Mouse (Mus musculus) limb, embryonic 13.5 days (tissue): ENCODE measurements at regions not wholly inside any gene's neighbourhood (a gene's known extent, or its start where the extent isn't known, plus 50 kb on each side); places are given as distances from the start of the nearest gene placed in this dataset.

ENCODE experiments used
- ATAC-seq: fragments of 200-750 bp; cut with Nextera tagmentation; 2 replicates; pipeline ENCODE4 v1.8.0; 2017; ENCODE audit warnings: low read depth, moderate number of reproducible peaks, moderate TSS enrichment; ENCODE audit not compliant: low FRiP score
- H3K27ac ChIP-seq: fragments of 300-500 bp; sonication (generic); 2 replicates; pipeline ENCODE4 v1.5.1; 2015; ENCODE audit warnings: inconsistent platforms, mild to moderate bottlenecking, moderate library complexity
- H3K27me3 ChIP-seq: fragments of 300-500 bp; sonication (generic); 2 replicates; pipeline ENCODE4 v1.6.1; 2015; ENCODE audit warnings: mild to moderate bottlenecking, inconsistent platforms
- H3K36me3 ChIP-seq: fragments of 300-500 bp; sonication (generic); 2 replicates; pipeline ENCODE4 v1.6.1; 2015; ENCODE audit warnings: inconsistent platforms, mild to moderate bottlenecking, moderate library complexity
- H3K4me1 ChIP-seq: fragments of 300-500 bp; sonication (generic); 2 replicates; pipeline ENCODE4 v1.6.1; 2015; ENCODE audit warnings: inconsistent platforms
- H3K4me2 ChIP-seq: fragments of 300-500 bp; sonication (generic); replicated peaks from 2 replicates; pipeline ENCODE4 v1.6.1; 2015; ENCODE audit warnings: inconsistent platforms, mild to moderate bottlenecking, moderate library complexity
- H3K4me3 ChIP-seq: fragments of 300-500 bp; sonication (generic); 2 replicates; pipeline ENCODE4 v1.5.1; 2015; ENCODE audit warnings: moderate library complexity, mild to moderate bottlenecking, inconsistent platforms
- H3K9ac ChIP-seq: fragments of 300-500 bp; sonication (generic); 2 replicates; pipeline ENCODE4 v1.6.1; 2015; ENCODE audit warnings: mild to moderate bottlenecking, inconsistent platforms
- H3K9me3 ChIP-seq: fragments of 300-500 bp; sonication (generic); 2 replicates; pipeline ENCODE4 v1.6.1; 2016; ENCODE audit warnings: inconsistent platforms
- whole genome bisulfite sequencing: fragments of 180-500 bp; shearing (Covaris S2); methylation state at CpG from one replicate; pipeline ENCODE4 v1.1.7; 2015; 5-methylcytosine and 5-hydroxymethylcytosine counted together

DNA sequence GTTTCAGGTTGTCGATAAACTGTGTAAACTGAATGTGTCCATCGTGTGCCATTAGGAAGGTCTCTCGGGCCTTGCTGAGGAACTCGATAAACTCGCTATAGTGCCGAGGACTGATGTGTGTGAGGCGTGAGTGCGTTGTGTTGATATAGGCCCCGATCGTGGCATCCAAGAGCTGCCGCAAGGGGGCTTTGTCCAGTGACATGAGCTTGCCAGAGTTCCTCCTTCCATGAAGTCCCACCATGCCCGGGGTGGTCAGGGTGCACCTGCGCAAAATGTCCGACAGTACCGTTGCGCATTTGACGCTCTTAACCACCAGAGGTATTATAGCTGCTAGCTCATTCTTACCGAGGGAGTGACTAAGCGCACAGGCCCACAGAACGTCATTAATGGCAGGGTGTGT is 317.8 kb upstream of the Smim15 start:
- 95% methylated on average over 20 of the region's 20 CpGs for WGBS
- no peak for ATAC-seq
- Histone ChIP-seq H3K9ac (no peak overlapping the region), H3K4me2 (no peak overlapping the region), H3K9me3 (no peaks in the 10 kb centered on the region), H3K4me1 (no peaks in the 10 kb centered on the region), H3K36me3 (peaks cover 42% of the 10 kb centered on the region), H3K27ac (no peak overlapping the region), H3K27me3 (no peaks in the 10 kb centered on the region), H3K4me3 (no peak overlapping the region)

GRCm38 (mm10) chr13:107721901-107722300 is 322.3 kb upstream of the Smim15 start:
- Histone ChIP-seq H3K27me3 (no peaks in the 10 kb centered on the region), H3K4me2 (no peak overlapping the region), H3K9ac (no peak overlapping the region), H3K9me3 (no peaks in the 10 kb centered on the region), H3K27ac (no peak overlapping the region), H3K4me1 (no peaks in the 10 kb centered on the region), H3K4me3 (no peak overlapping the region), H3K36me3 (peaks cover 6% of the 10 kb centered on the region)
- 84% methylated on average over 11 of the region's 11 CpGs for WGBS
- ATAC-seq: no peak

DNA sequence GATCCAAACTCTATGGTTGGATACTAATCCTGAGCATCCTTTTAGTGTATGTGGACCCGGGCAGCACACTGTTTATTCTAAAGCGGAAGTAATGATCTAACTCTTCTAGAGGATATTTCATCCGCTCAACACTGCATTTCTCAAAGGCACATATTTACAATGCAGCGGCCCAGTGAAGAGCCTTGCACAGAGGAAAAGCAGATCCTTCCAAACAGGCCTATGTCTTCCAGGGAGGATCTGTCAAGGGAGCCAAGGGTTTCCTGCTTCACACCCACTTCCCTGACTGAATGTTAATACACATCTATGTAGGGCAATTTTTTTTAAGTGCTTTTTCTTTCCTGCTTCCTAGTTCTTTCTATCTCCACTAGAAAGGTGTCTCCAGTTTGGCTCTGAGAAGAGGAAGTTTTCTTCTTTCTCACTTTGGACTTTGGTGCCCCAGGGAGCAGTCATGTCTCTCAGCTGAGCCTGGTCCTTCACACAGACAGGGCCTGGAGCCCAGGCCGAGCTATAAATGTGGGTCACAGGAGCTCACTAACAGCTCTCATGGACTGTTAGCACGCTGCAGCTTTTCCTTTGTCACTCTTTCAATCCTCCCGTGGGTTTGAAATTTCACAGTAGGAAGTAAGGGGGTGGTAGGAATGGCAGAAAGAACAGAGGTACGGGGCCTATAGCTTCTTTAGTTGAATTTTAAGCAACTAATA is 323.2 kb upstream of the Smim15 start:
- 72% methylated on average over 8 of the region's 8 CpGs for WGBS
- Histone ChIP-seq H3K9ac (no peak overlapping the region), H3K9me3 (no peaks in the 10 kb centered on the region), H3K4me1 (no peaks in the 10 kb centered on the region), H3K4me3 (no peak overlapping the region), H3K27ac (no peak overlapping the region; the same call in 1 of the 2 replicates), H3K36me3 (no peaks in the 10 kb centered on the region), H3K4me2 (no peak overlapping the region), H3K27me3 (no peaks in the 10 kb centered on the region)
- no peak for ATAC-seq

DNA sequence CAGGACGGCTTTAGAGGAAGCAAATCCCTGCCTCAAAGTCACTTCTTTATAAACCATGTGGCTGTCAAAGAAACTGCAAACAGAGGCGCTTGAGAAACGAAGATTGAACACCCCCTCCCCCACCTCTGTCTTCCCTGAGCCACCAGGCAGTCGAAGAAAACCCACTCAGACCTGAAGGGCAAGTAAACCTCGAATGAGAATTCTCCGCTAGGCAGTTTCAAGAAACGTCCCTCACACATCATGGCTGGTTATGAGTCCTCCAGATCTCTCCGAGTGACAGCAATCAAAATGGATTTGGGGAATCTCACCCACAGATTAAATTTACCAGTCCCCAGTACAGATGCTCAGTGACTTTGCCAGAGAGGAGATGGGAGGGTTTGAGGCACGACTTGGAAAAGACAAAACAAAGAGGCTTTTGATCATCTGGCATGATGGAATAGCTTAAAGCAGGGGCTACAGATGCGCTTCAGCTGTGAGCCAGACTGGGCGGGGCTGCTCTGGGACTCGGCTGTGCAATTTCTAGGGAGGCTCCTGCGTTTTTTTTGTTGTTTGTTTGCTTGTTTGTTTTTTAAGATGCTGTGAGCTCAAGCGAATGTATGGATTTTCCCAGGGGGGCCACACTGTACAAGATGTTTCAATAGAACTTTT is 325.1 kb upstream of the Smim15 start:
- Histone ChIP-seq H3K4me2 (no peak overlapping the region), H3K27me3 (no peaks in the 10 kb centered on the region), H3K9me3 (no peaks in the 10 kb centered on the region), H3K4me1 (no peaks in the 10 kb centered on the region), H3K36me3 (no peaks in the 10 kb centered on the region), H3K9ac (no peak overlapping the region), H3K27ac (no peak overlapping the region), H3K4me3 (no peak overlapping the region)
- WGBS: 54% methylated on average over 14 of the region's 14 CpGs
- no peak for ATAC-seq

DNA sequence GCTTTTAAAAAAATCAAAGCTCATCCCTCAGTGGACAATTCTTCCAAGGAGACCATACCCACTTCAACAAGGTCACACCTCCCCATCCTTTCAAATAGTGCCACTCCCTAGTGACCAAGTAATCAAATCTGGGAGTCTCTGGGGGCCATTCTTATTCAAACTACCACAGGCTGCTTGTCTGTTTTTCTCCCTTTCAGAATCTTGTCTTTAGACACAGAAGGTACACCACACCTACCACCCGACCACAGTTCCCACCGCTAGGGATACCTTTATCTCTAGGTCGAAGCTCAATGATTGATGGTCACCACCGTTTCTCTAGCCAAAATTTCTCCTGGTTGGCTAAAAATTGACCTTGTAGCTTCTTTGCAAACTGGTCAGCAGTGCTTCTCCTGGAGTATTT is 328.6 kb upstream of the Smim15 start:
- Histone ChIP-seq H3K4me2 (no peak overlapping the region), H3K4me1 (no peaks in the 10 kb centered on the region), H3K36me3 (no peaks in the 10 kb centered on the region), H3K27me3 (no peaks in the 10 kb centered on the region), H3K9me3 (no peaks in the 10 kb centered on the region), H3K4me3 (no peak overlapping the region), H3K9ac (no peak overlapping the region), H3K27ac (no peak overlapping the region)
- ATAC-seq: no peak
- 86% methylated on average over 4 of the region's 4 CpGs for WGBS

DNA sequence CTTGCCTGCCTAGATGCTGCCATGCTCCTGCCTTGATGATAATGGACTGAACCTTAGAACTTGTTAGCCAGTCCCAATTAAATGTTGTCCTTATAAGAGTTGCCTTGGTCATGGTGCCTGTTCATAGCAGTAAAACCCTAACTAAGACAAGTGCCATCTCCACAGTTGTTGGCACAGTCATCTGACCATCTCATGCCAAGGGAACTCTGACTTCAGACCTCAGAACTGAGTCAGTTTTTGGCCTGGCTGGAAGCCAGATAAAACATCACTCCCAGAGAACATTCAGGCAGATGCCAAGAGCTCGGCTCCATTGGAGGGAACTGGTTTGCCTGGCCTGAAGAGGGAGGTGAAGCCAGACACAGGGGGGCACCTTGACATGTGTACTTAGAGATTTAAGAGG is 330.2 kb upstream of the Smim15 start:
- no peak for ATAC-seq
- WGBS: 50% methylated on average over 1 of the region's 1 CpGs

DNA sequence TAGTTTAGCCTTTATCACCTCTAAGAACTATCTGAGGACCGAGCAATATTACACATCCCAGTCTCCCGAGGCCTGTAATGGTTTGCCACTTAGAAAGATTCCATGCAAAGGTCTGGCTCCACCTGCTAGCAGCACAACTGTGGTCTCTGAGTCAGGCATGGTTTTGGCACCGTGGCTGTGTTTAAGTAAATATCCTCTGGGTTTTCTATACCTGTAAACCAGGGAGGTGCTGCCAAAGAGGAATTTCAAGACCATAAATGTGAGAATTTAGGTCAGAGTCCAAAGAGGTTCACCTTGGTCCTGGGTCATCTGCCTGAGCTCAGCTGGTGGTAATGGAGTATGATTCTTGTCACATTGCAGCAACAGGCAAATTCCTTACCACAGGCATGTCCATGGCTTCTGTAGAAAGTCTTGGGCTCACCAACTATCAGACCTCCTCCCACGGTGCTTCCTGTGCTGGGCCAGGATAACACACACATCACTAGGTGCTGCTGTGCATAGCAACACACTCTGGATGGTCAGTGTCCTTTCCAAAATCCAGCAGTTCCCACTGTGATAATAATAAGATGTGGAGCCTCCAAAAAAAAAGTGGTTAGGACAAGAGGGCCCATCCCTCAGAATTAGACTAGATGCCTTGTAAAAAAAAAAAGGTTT is 332.8 kb upstream of the Smim15 start:
- WGBS: 73% methylated on average over 4 of the region's 4 CpGs
- Histone ChIP-seq H3K4me3 (no peak overlapping the region), H3K27me3 (no peaks in the 10 kb centered on the region), H3K27ac (no peak overlapping the region), H3K9me3 (no peaks in the 10 kb centered on the region), H3K4me1 (no peaks in the 10 kb centered on the region), H3K4me2 (no peak overlapping the region), H3K36me3 (no peaks in the 10 kb centered on the region), H3K9ac (no peak overlapping the region)
- ATAC-seq: no peak

More for the DNA sequence above, 330.2 kb upstream of the Smim15 start:
- Histone ChIP-seq H3K27ac (no peak overlapping the region), H3K4me1 (no peaks in the 10 kb centered on the region), H3K27me3 (no peaks in the 10 kb centered on the region), H3K36me3 (no peaks in the 10 kb centered on the region), H3K9ac (no peak overlapping the region), H3K9me3 (no peaks in the 10 kb centered on the region), H3K4me2 (no peak overlapping the region), H3K4me3 (no peak overlapping the region)

DNA sequence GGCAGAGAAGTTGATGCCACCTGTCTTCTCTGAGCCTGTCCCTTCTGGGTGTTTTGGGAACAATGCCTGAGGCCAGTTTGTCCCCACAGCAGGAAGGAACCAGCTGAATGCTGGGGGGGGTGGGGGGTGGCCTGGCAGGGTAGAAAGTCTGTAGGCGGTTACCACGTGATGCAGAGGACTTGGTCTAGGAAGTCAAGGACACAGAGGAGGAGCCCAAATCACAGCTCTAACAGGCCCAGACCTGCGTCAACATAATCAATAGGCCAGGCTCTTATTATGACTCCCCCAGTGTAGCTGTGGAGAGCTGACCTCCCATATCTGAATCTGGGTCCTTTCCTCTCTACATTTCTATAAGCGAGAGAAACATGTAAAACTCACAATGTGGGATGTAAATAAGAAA is 333.9 kb upstream of the Smim15 start:
- H3K4me3 ChIP-seq: no peak overlapping the region
- no peak overlapping the region for H3K9ac ChIP-seq
- WGBS: 82% methylated on average over 4 of the region's 4 CpGs
- no peak overlapping the region for H3K27ac ChIP-seq
- no peak overlapping the region for H3K4me2 ChIP-seq
- no peaks in the 10 kb centered on the region for H3K27me3 ChIP-seq
- H3K36me3 ChIP-seq: no peaks in the 10 kb centered on the region
- no peak for ATAC-seq
- H3K9me3 ChIP-seq: no peaks in the 10 kb centered on the region
- H3K4me1 ChIP-seq: no peaks in the 10 kb centered on the region

DNA sequence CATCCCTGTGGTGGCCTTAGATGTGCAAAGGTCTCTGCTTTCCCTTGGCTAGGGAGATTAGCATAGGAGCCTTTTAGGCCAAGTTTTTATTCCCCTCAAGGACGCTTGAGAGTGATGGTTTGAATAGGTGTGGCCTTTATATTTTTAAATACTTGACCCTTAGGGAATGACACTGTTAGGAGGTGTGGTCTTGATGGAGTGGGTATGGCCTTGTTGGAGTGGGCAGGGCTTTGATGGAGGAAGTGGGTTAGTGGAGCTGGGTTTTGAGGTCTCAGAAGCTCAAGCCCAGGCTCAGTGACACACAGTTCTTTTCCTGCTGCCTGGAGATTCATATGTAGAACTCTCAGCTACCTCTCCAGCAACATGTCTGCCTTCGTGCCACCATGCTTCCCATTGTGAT is 334.4 kb upstream of the Smim15 start:
- no peak overlapping the region for H3K27ac ChIP-seq
- H3K4me3 ChIP-seq: no peak overlapping the region
- 59% methylated on average over 2 of the region's 2 CpGs for WGBS
- H3K9me3 ChIP-seq: no peaks in the 10 kb centered on the region
- H3K27me3 ChIP-seq: no peaks in the 10 kb centered on the region
- H3K4me1 ChIP-seq: no peaks in the 10 kb centered on the region
- no peak for ATAC-seq
- H3K4me2 ChIP-seq: no peak overlapping the region
- H3K36me3 ChIP-seq: no peaks in the 10 kb centered on the region
- no peak overlapping the region for H3K9ac ChIP-seq

DNA sequence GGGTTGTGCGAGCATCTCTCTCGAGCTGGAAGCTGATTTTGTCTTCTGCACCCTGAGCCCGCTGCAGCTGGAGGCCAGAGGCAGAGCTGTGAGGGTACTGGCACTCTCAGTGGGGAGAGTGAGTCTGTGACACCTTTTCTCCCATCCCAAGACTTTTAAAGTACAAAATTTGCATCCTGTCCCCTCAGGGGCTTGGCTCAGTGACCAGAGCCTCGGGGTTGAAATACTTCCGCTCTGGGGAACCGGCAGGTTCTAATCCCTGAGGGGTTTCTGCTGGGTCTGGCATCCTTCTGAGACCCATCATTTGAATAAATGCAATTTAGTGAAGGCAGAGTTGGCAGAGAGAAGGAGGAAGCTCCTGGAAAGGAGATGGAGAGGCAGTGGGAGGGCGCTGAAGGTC is 340.5 kb upstream of the Smim15 start:
- Histone ChIP-seq H3K4me2 (no peak overlapping the region), H3K4me3 (no peak overlapping the region), H3K27me3 (no peaks in the 10 kb centered on the region), H3K27ac (no peak overlapping the region), H3K36me3 (no peaks in the 10 kb centered on the region), H3K9me3 (no peaks in the 10 kb centered on the region), H3K4me1 (peaks cover 13% of the 10 kb centered on the region), H3K9ac (no peak overlapping the region)
- WGBS: 41% methylated on average over 7 of the region's 7 CpGs
- ATAC-seq: no peak

- no peak overlapping the region for H3K9ac ChIP-seq
- no peaks in the 10 kb centered on the region for H3K36me3 ChIP-seq
- H3K4me2 ChIP-seq: no peak overlapping the region
- ATAC-seq: no peak
- no peaks in the 10 kb centered on the region for H3K27me3 ChIP-seq
- no peak overlapping the region for H3K4me3 ChIP-seq
- H3K4me1 ChIP-seq: peaks cover 13% of the 10 kb centered on the region
- no peak overlapping the region for H3K27ac ChIP-seq
- H3K9me3 ChIP-seq: no peaks in the 10 kb centered on the region
- WGBS: 59% methylated on average over 10 of the region's 10 CpGs
Measured at GRCm38 (mm10) chr13:107700268-107701139, 343.7 kb upstream of the Smim15 start.

DNA sequence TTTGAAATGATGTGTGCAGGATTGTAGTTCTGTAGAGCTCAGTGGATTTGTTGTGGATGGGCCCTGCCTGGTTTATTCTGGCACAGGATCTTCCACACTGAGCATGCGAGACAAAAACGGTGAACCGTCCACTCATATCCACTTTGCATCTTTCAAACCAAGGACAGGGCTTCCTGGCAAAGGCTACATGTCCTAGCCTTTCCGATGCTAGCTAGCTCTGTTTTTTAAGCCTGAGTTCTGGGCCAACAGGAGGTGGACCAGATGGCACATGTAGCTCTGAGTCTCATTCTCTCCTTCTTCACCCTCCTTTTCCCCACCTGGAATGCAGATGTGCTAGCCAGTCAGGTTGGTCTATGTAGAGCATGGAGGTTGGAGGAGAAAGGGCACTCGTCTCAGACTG is 345.0 kb upstream of the Smim15 start:
- H3K4me1 ChIP-seq: peaks cover 13% of the 10 kb centered on the region
- H3K36me3 ChIP-seq: no peaks in the 10 kb centered on the region
- no peak overlapping the region for H3K9ac ChIP-seq
- ATAC-seq: no peak
- H3K27me3 ChIP-seq: no peaks in the 10 kb centered on the region
- no peak overlapping the region for H3K27ac ChIP-seq
- no peaks in the 10 kb centered on the region for H3K9me3 ChIP-seq
- no peak overlapping the region for H3K4me3 ChIP-seq
- WGBS: 77% methylated on average over 5 of the region's 5 CpGs
- H3K4me2 ChIP-seq: no peak overlapping the region
